Comparison of ENCODE assay signal across 10 mouse cellular contexts in genomic region chr3:96937606-96938005, GRCm38 (mm10). TPM values are rescaled to one million over a fixed set of nuclear protein-coding genes. Genes with fewer than 3 reads are reported as not detected.
DNase-seq lines count a peak whose midpoint lies in the region; ATAC-seq and TF ChIP-seq lines count a peak whose summit lies in the region.
"Had no signal": no experiment of that assay in that cellular context is flagged by ENCODE, and none has a peak within 500 bp of the region (broad histone marks: within the 10 kb centered on the region; RNA-seq: fewer than 3 reads in every experiment).

No protein-coding gene starts in this region.

- H3K4me3 ChIP-seq in forebrain, embryonic 15.5 days: no peak overlapping the region
- H3K4me3 ChIP-seq in gastrocnemius, adult 2 months: no peak overlapping the region
- H3K4me3 ChIP-seq: liver, embryonic 13.5 days had no signal

- no peak overlapping the region for H3K9ac ChIP-seq in forebrain, embryonic 15.5 days (replicated peaks)
- H3K9ac ChIP-seq: liver, embryonic 13.5 days had no signal

- intact Hi-C loops in gastrocnemius, adult 2 months (cut with DNase I): loop anchor here (1.0 to 2.0 kb wide), 2 partner anchors 140 to 401 kb away; no protein-coding TSS in a partner anchor

- H3K9me3 ChIP-seq in forebrain, embryonic 15.5 days: no peaks in the 10 kb centered on the region
- H3K9me3 ChIP-seq: liver, embryonic 13.5 days had no signal

- 14% methylated on average over 5 of the region's 5 CpGs for WGBS in forebrain, embryonic 15.5 days

- DNase-seq in right cerebral cortex, postnatal 10 days (ENCODE audit: low spot score in 2 of 2): peak; percentile 49 to 64
- DNase-seq in right cerebral cortex, postnatal 14 days: no peak
- peak; percentile 61 for DNase-seq in mesoderm, embryonic 11.5 days (ENCODE audit: low read depth, low spot score)
- no peak for DNase-seq in gastrocnemius, adult 2 months
- DNase-seq in frontal cortex, postnatal 36 days (ENCODE audit: low spot score in 2 of 2): no peak
- DNase-seq in gastrocnemius, postnatal 4 days (ENCODE audit: low spot score in 2 of 2): no peak
- DNase-seq: liver, embryonic 13.5 days had no signal

- peak; percentile 62 for ATAC-seq in forebrain, embryonic 15.5 days (replicated peaks)

- H3K4me2 ChIP-seq in forebrain, embryonic 15.5 days (replicated peaks): no peak overlapping the region
- H3K4me2 ChIP-seq: liver, embryonic 13.5 days had no signal

- no peak overlapping the region for H3K27ac ChIP-seq in forebrain, embryonic 15.5 days (replicated peaks)
- no peak overlapping the region for H3K27ac ChIP-seq in gastrocnemius, adult 2 months
- H3K27ac ChIP-seq: liver, embryonic 13.5 days had no signal

- no peak for TF ChIP-seq CTCF in gastrocnemius, adult 2 months (IDR thresholded peaks at IDR 0.05)

- no peaks in the 10 kb centered on the region for H3K36me3 ChIP-seq in forebrain, embryonic 15.5 days
- H3K36me3 ChIP-seq: liver, embryonic 13.5 days had no signal

- H3K27me3 ChIP-seq in forebrain, embryonic 15.5 days: no peaks in the 10 kb centered on the region

- H3K4me1 ChIP-seq in forebrain, embryonic 15.5 days: peaks cover 17% of the 10 kb centered on the region
- H3K4me1 ChIP-seq: liver, embryonic 13.5 days had no signal

RNA-seq across cellular contexts. Expression of gene Gja8, which starts 11.8 kb away (rescaled TPM):
- polyA plus RNA-seq in forebrain, embryonic 15.5 days (2015; fragmentation: Nextera tagmentation; extraction: Ambion mirVana): 0.03 TPM in 2 replicates
- total RNA-seq in gastrocnemius, adult 2 months (2021): not detected
- total RNA-seq in gastrocnemius, postnatal 4 days (2021): not detected
- total RNA-seq: common myeloid progenitor, adult 5-6 weeks had no signal
- polyA plus RNA-seq: heart, postnatal 0 days; liver, embryonic 13.5 days had no signal

RNA-seq across cellular contexts. Expression of gene Gpr89, which starts 32.5 kb away (rescaled TPM):
- polyA plus RNA-seq in forebrain, embryonic 15.5 days (2015; fragmentation: Nextera tagmentation; extraction: Ambion mirVana): 36.3 and 37.7 TPM in 2 replicates
- 10 to 100 TPM; 17.3 to 17.8 TPM for total RNA-seq in gastrocnemius, adult 2 months (2021)
- 10 to 100 TPM; 21.1 to 23.6 TPM for total RNA-seq in gastrocnemius, postnatal 4 days (2021)

RNA-seq across cellular contexts. Expression of gene Gja5, which starts 33.1 kb away (rescaled TPM):
- 2.4 and 3.2 TPM in 2 replicates for polyA plus RNA-seq in forebrain, embryonic 15.5 days (2015; fragmentation: Nextera tagmentation; extraction: Ambion mirVana)
- total RNA-seq in gastrocnemius, adult 2 months (2021): 1 to 10 TPM; 1.9 to 2.7 TPM
- 1 to 10 TPM; 9.1 to 9.3 TPM for total RNA-seq in gastrocnemius, postnatal 4 days (2021)

Comparison
In these comparisons a context has a peak if more than half of its experiments do, and no peak if none do; other contexts are left out.
1. DNase-seq: peak in right cerebral cortex, postnatal 10 days (2 of 2) and mesoderm, embryonic 11.5 days (single experiment); none in right cerebral cortex, postnatal 14 days (single experiment), gastrocnemius, adult 2 months (single experiment), frontal cortex, postnatal 36 days (0 of 2) and gastrocnemius, postnatal 4 days (0 of 2).